Comparison of ENCODE assay signal across 9 mouse cellular contexts in the genomic region with DNA sequence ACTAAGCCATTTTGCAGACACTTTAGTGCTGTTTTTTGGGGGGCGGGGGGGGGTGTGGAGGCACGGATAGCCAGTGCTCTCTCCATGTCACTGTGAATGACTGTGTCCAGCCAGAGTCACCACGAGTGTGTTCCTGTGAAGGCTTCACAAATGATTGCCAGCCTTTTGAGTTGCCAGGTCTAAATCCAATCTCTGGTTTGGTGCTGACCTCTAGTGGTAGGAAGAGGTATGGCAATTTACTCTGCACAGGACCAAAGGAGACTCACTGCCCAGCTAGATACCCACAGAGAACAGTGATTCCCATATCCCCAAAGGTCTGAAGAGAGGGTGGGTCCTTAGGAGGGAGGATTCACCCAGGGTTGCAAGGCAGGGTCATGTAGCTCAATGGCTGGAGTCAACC. TPM values are rescaled to one million over a fixed set of nuclear protein-coding genes. Genes with fewer than 3 reads are reported as not detected.
A peak's percentile ranks its signal among the peaks of the same experiment; 100 is the strongest.
DNase-seq lines count a peak whose midpoint lies in the region; ATAC-seq and TF ChIP-seq lines count a peak whose summit lies in the region.
"Had no signal": no experiment of that assay in that cellular context is flagged by ENCODE, and none has a peak within 500 bp of the region (broad histone marks: within the 10 kb centered on the region; RNA-seq: fewer than 3 reads in every experiment).

No protein-coding gene starts in this region.

- ATAC-seq in forebrain, embryonic 15.5 days (replicated peaks): peak; percentile 47
- peak; percentile 60 for ATAC-seq in intestine, embryonic 15.5 days
- peak; percentile 59 for ATAC-seq in midbrain, embryonic 11.5 days (ENCODE audit: low FRiP score)

- WGBS in forebrain, embryonic 15.5 days: 0% methylated on average over 3 of the region's 3 CpGs
- 1% methylated on average over 3 of the region's 3 CpGs for WGBS in intestine, embryonic 15.5 days
- WGBS in midbrain, embryonic 11.5 days: 0% methylated on average over 3 of the region's 3 CpGs
- 9% methylated on average over 3 of the region's 3 CpGs for WGBS in spleen, adult 2 months

- no peak for TF ChIP-seq POLR2A in spleen, adult 2 months (IDR thresholded peaks at IDR 0.05; ENCODE audit: low read depth, low read length)

- peak; percentile 41 for DNase-seq in ovary, postnatal 10 days (ENCODE audit: low spot score)
- no peak for DNase-seq in ovary, postnatal 36 days (ENCODE audit: low spot score)
- peak; percentile 67 for DNase-seq in cerebellum, adult 11 months
- DNase-seq in left cerebral cortex, postnatal 14 days (ENCODE audit: low spot score in 2 of 2): peak; percentile 85 to 87
- peak; percentile 98 for DNase-seq in midbrain, embryonic 11.5 days (ENCODE audit: low spot score, missing footprints)
- DNase-seq in spleen, adult 2 months (ENCODE audit: low read depth in 1 of 2, low spot score in 2 of 2): peak; percentile 57 to 64

- H3K4me1 ChIP-seq in forebrain, embryonic 15.5 days: peaks cover 12% of the 10 kb centered on the region
- H3K4me1 ChIP-seq in intestine, embryonic 15.5 days (replicated peaks): no peaks in the 10 kb centered on the region
- peaks cover 21% of the 10 kb centered on the region for H3K4me1 ChIP-seq in midbrain, embryonic 11.5 days (ENCODE audit: control insufficient read depth, insufficient read depth, low read length)
- H3K4me1 ChIP-seq in spleen, adult 2 months (ENCODE audit: control insufficient read depth, insufficient read depth, insufficient read length): peaks cover 7% of the 10 kb centered on the region; the same call in 1 of the 2 replicates

- H3K27me3 ChIP-seq in forebrain, embryonic 15.5 days: no peaks in the 10 kb centered on the region
- no peaks in the 10 kb centered on the region for H3K27me3 ChIP-seq in intestine, embryonic 15.5 days (replicated peaks)
- no peaks in the 10 kb centered on the region for H3K27me3 ChIP-seq in midbrain, embryonic 11.5 days (ENCODE audit: control insufficient read depth, insufficient read depth, low read length)
- H3K27me3 ChIP-seq in spleen, adult 2 months (ENCODE audit: control insufficient read depth, insufficient read depth, low read length): no peaks in the 10 kb centered on the region

- intact Hi-C loops in left cerebral cortex, postnatal 14 days (cut with DNase I): loop anchor here (1.0 to 5.0 kb wide), 2 partner anchors 75 to 118 kb away; no protein-coding TSS in a partner anchor

- H3K36me3 ChIP-seq in forebrain, embryonic 15.5 days: no peaks in the 10 kb centered on the region
- no peaks in the 10 kb centered on the region for H3K36me3 ChIP-seq in intestine, embryonic 15.5 days
- no peaks in the 10 kb centered on the region for H3K36me3 ChIP-seq in midbrain, embryonic 11.5 days (ENCODE audit: control insufficient read depth, insufficient read depth, low read length)
- H3K36me3 ChIP-seq in spleen, adult 2 months (ENCODE audit: control insufficient read depth, insufficient read depth, low read length): no peaks in the 10 kb centered on the region

- TF ChIP-seq CTCF in spleen, adult 2 months (IDR thresholded peaks at IDR 0.05; ENCODE audit: extremely low read depth, insufficient read depth, insufficient read length, insufficient replicate concordance): peak; percentile 68; the same call in 1 of the 2 replicates

- no peak overlapping the region for H3K4me2 ChIP-seq in forebrain, embryonic 15.5 days (replicated peaks)
- H3K4me2 ChIP-seq in intestine, embryonic 15.5 days (replicated peaks): no peak overlapping the region
- H3K4me2 ChIP-seq in midbrain, embryonic 11.5 days: no peak overlapping the region

- no peaks in the 10 kb centered on the region for H3K9me3 ChIP-seq in forebrain, embryonic 15.5 days
- H3K9me3 ChIP-seq in intestine, embryonic 15.5 days: no peaks in the 10 kb centered on the region
- H3K9me3 ChIP-seq in midbrain, embryonic 11.5 days (ENCODE audit: control insufficient read depth, low read length): no peaks in the 10 kb centered on the region

- H3K27ac ChIP-seq in forebrain, embryonic 15.5 days (replicated peaks): peak overlapping the region; percentile 80; the same call in 1 of the 2 replicates
- no peak overlapping the region for H3K27ac ChIP-seq in intestine, embryonic 15.5 days
- no peak overlapping the region for H3K27ac ChIP-seq in midbrain, embryonic 11.5 days (ENCODE audit: low read depth, low read length)
- H3K27ac ChIP-seq in spleen, adult 2 months (ENCODE audit: insufficient read depth, low read length): no peak overlapping the region

- no peak overlapping the region for H3K9ac ChIP-seq in forebrain, embryonic 15.5 days (replicated peaks)
- H3K9ac ChIP-seq in intestine, embryonic 15.5 days: no peak overlapping the region
- no peak overlapping the region for H3K9ac ChIP-seq in midbrain, embryonic 11.5 days (ENCODE audit: low read length)

- H3K4me3 ChIP-seq in forebrain, embryonic 15.5 days: no peak overlapping the region
- no peak overlapping the region for H3K4me3 ChIP-seq in intestine, embryonic 15.5 days (replicated peaks)
- H3K4me3 ChIP-seq in midbrain, embryonic 11.5 days (ENCODE audit: low read depth, low read length): no peak overlapping the region
- H3K4me3 ChIP-seq in spleen, adult 2 months (ENCODE audit: extremely low read depth, insufficient read depth, insufficient read length): no peak overlapping the region
- H3K4me3 ChIP-seq: myocyte had no signal

RNA-seq across cellular contexts. Expression of a gene that starts 15.1 kb away (rescaled TPM):
- 3.8 and 7.1 TPM in 2 replicates for polyA plus RNA-seq in forebrain, embryonic 15.5 days (2015; fragmentation: Nextera tagmentation; extraction: Ambion mirVana)
- 0.49 and 0.62 TPM in 2 replicates for polyA plus RNA-seq in intestine, embryonic 15.5 days (2015; fragmentation: Nextera tagmentation; extraction: Ambion mirVana)
- 1 to 10 TPM; 1.7 to 2.4 TPM for total RNA-seq in left cerebral cortex, postnatal 14 days (2021)
- polyA plus RNA-seq in midbrain, embryonic 11.5 days (2014; fragmentation: Nextera tagmentation; extraction: Ambion mirVana): 22.5 and 22.9 TPM in 2 replicates
- 1.3 and 2.6 TPM in 2 replicates for polyA plus RNA-seq in spleen, adult 2 months (2012; rRNA removed)
- polyA plus RNA-seq: myocyte had no signal

RNA-seq across cellular contexts. Expression of a gene that starts 32.8 kb away (rescaled TPM):
- 553 and 561 TPM in 2 replicates for polyA plus RNA-seq in forebrain, embryonic 15.5 days (2015; fragmentation: Nextera tagmentation; extraction: Ambion mirVana)
- polyA plus RNA-seq in intestine, embryonic 15.5 days (2015; fragmentation: Nextera tagmentation; extraction: Ambion mirVana): 810 and 875 TPM in 2 replicates
- 100 to 1,000 TPM; 221 to 235 TPM for total RNA-seq in left cerebral cortex, postnatal 14 days (2021)
- polyA plus RNA-seq in midbrain, embryonic 11.5 days (2014; fragmentation: Nextera tagmentation; extraction: Ambion mirVana): 716 and 724 TPM in 2 replicates
- 324 and 363 TPM in 2 replicates for polyA plus RNA-seq in spleen, adult 2 months (2012; rRNA removed)
